Mouse (Mus musculus) liver, embryonic 12.5 days (tissue): Measurements from ENCODE around the gene Ces2c. TPM values are rescaled to one million over a fixed set of nuclear protein-coding genes. Genes with fewer than 3 reads are reported as not detected.
"Not testable (repeated sequence)": the region's sequence is repeated elsewhere in the genome, so short reads cannot be mapped to it uniquely, and the experiment has no call there.

Experiments used
- ATAC-seq: fragments of 200-750 bp; cut with Nextera tagmentation; 2 replicates; pipeline ENCODE4 v1.8.0; 2017; ENCODE audit warnings: moderate number of reproducible peaks, mild to moderate bottlenecking, moderate library complexity
- H3K27ac ChIP-seq: fragments of 300-500 bp; sonication (generic); 2 replicates; pipeline ENCODE4 v1.5.1; 2016; ENCODE audit warnings: mild to moderate bottlenecking
- H3K27me3 ChIP-seq: fragments of 300-500 bp; sonication (generic); replicated peaks from 2 replicates; pipeline ENCODE4 v1.6.1; 2016; ENCODE audit warnings: mild to moderate bottlenecking, moderate library complexity
- H3K36me3 ChIP-seq: fragments of 300-500 bp; sonication (generic); 2 replicates; pipeline ENCODE4 v1.6.1; 2016; ENCODE audit warnings: mild to moderate bottlenecking, moderate library complexity
- H3K4me1 ChIP-seq: fragments of 300-500 bp; sonication (generic); 2 replicates; pipeline ENCODE4 v1.6.1; 2016
- H3K4me2 ChIP-seq: fragments of 300-500 bp; sonication (generic); 2 replicates; pipeline ENCODE4 v1.6.1; 2016; ENCODE audit warnings: mild to moderate bottlenecking, moderate library complexity
- H3K4me3 ChIP-seq: fragments of 300-500 bp; sonication (generic); 2 replicates; pipeline ENCODE4 v1.5.1; 2016; ENCODE audit warnings: mild to moderate bottlenecking, moderate library complexity
- H3K9ac ChIP-seq: fragments of 300-500 bp; sonication (generic); 2 replicates; pipeline ENCODE4 v1.6.1; 2016; ENCODE audit warnings: mild to moderate bottlenecking, moderate library complexity
- H3K9me3 ChIP-seq: fragments of 300-500 bp; sonication (generic); replicated peaks from 2 replicates; pipeline ENCODE4 v1.6.1; 2016; ENCODE audit warnings: mild to moderate bottlenecking, moderate library complexity
- WGBS: fragments of 180-500 bp; shearing (Covaris S2); methylation state at CpG from one replicate; pipeline ENCODE4 v1.1.7; 2016; ENCODE audit not compliant: insufficient replicate concordance; 5-methylcytosine and 5-hydroxymethylcytosine counted together
- polyA plus RNA-seq: library from polyadenylated mRNA; unstranded; fragments of >200 nt; fragmentation: Nextera tagmentation; extraction: Ambion mirVana; gene quantifications from 2 replicates; pipeline ENCODE4 v1.2.1, GENCODE M21; 2016

Gene Ces2c
- polyA plus RNA-seq, 1 experiment from 2014 or later, result not detected

DNA sequence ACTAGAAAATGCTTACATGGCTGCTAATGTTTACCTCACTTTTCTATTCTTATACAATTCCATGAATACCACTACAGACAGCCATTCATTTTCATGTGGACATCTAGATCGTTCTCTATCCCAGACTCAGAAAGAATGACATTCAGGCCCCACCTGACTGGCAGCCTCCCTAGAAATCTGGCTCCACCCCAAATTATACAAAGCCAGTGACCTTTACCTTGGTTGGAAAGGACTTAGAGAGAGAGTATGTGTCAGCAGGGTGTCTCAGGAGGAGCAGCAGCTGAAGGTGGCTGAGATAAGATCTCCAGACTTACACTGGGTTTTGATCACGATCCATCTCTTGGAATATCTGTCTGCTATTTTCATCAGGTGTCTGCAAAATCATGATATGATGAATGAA is 22.0 kb downstream of the Ces2c start:
- WGBS, result no CpG with 5 or more reads among the region's 2 CpGs
- not testable (repeated sequence) for H3K4me2 ChIP-seq, H3K36me3 ChIP-seq, H3K4me3 ChIP-seq, H3K27ac ChIP-seq, H3K27me3 ChIP-seq, H3K4me1 ChIP-seq, ATAC-seq, H3K9me3 ChIP-seq, H3K9ac ChIP-seq

DNA sequence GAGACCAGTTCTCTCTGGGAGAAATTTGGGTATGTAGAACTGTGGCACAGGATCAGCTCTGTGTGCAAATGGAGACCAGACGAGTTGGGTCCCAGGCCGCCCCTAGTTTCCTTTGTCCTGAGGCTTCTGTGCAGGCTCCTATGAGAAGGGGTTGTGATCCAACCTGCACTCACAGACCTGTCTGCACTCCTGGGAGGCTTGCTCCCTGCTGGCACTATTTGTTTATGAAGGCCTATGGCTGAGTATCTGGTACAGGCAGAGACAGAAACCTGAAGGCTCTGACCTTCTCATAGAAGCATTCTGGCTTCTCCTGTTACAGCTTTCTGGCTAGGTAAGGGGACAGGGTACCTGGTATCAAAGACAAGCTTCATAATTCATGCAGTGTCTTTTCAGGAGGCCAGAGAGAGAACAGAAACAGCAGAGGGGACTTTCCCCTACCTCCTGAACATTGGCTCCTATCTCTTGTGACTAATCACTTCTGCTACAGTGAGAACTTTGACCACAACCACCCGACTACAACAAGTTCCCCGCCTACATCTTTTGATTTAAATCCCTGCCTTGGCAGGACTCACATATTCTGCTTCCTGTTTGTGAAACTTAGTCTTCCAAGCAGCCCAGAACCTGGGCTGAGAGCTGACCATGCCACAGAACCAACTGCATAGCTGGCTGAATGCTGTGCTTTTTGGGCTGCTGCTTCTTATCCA is 39.5 kb downstream of the Ces2c start:
- not testable (repeated sequence) for H3K27me3 ChIP-seq, H3K4me3 ChIP-seq, ATAC-seq, H3K4me2 ChIP-seq, H3K36me3 ChIP-seq, H3K4me1 ChIP-seq, H3K9ac ChIP-seq, H3K9me3 ChIP-seq, H3K27ac ChIP-seq
- WGBS, result no CpG with 5 or more reads among the region's 4 CpGs

DNA sequence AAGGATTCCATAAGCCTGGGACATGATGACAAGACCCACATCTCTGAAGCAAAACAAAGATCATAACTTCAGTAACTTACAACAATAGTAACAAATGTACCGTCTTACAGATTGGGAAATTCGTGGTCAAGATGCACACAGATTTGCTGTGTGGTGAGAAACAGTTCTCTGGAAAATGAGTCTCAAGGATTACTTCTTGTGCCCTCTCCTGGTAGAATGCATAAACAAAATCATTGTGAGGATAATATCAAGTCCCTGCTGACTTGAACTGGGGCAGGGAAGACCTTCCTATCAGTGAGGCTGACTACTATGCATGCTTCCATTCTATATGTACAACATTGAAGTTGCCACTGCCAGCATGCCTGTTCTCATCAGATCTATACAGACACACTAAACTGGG is 54.9 kb downstream of the Ces2c start:
- H3K9ac ChIP-seq, result no peak overlapping the region
- H3K27ac ChIP-seq, result no peak overlapping the region
- WGBS, result 61% methylated on average over 2 of the region's 2 CpGs
- ATAC-seq, result no peak
- no peaks in the 10 kb centered on the region for H3K9me3 ChIP-seq
- no peak overlapping the region for H3K4me3 ChIP-seq
- H3K4me1 ChIP-seq, result no peaks in the 10 kb centered on the region
- H3K27me3 ChIP-seq, result no peaks in the 10 kb centered on the region
- no peak overlapping the region for H3K4me2 ChIP-seq
- H3K36me3 ChIP-seq, result no peaks in the 10 kb centered on the region

Other genes starting within 250 kb of the Ces2c start
- 0.21 and 0.36 TPM in 2 replicates for gene Cdh16, start 222.7 kb upstream of the Ces2c start, polyA plus RNA-seq
- 0.79 and 1.2 TPM in 2 replicates for gene Rrad, start 215.7 kb upstream of the Ces2c start, polyA plus RNA-seq
- gene Ciao2b, start 205.1 kb upstream of the Ces2c start, polyA plus RNA-seq, result 71.8 and 74.7 TPM in 2 replicates
- gene Ces2a, start 113.1 kb upstream of the Ces2c start, polyA plus RNA-seq, result 2.7 and 3.7 TPM in 2 replicates
- gene Ces2b, start 15.5 kb upstream of the Ces2c start, polyA plus RNA-seq, result 0.10 TPM in 1 of 2 replicates, not detected in the other
- gene Ces2e, start 79.2 kb downstream of the Ces2c start, polyA plus RNA-seq, result 0.14 and 0.19 TPM in 2 replicates
- not detected in 2 replicates for gene Ces2f, start 100.3 kb downstream of the Ces2c start, polyA plus RNA-seq
- 7.6 and 7.8 TPM in 2 replicates for gene Ces2g, start 114.7 kb downstream of the Ces2c start, polyA plus RNA-seq
- gene Ces2h, start 153.8 kb downstream of the Ces2c start, polyA plus RNA-seq, result not detected in 2 replicates
- not detected in 2 replicates for gene Ces3a, start 201.5 kb downstream of the Ces2c start, polyA plus RNA-seq
- gene Ces3b, start 236.7 kb downstream of the Ces2c start, polyA plus RNA-seq, result not detected in 2 replicates